Mouse (Mus musculus) bone marrow macrophage, adult 2 months (primary cell): ENCODE measurements around the gene Ell2.

Source experiments
- CTCF ChIP-seq: IDR thresholded peaks from 2 replicates; pipeline ENCODE4 v1.5.1; 2012; ENCODE audit warnings: low read depth, mild to moderate bottlenecking, low read length, moderate library complexity
- POLR2A ChIP-seq: IDR thresholded peaks from 2 replicates; pipeline ENCODE4 v1.6.1; 2012; ENCODE audit warnings: mild to moderate bottlenecking, low read depth, low read length, borderline replicate concordance

DNA sequence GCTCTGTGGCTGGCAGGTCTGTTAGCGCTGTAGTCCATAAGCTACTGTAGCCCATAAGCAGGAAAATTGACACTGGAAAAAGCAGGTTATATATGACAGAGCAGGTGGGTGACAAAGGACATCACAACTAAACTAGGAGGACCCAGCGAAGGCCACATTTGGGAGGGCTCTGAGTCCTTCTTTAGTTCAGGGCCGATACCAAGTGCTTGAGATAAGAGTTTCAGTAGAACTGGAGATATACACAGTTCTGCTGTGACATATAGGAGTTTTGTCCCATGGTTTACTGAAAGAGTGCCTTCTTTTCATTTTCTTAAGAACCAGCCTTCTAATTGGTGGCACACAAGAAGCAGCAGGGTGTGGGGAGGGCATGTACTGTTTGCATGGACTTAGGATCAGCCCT lies 36.4 kb downstream of the Ell2 start:
- TF ChIP-seq POLR2A = no peak
- no peak for TF ChIP-seq CTCF
